Mouse (Mus musculus): ENCODE measurements around the gene Ubxn11.

Gene Ubxn11

GRCm38 (mm10) chr4:134101979-134102741 lies at the start of gene Ubxn11:
Gene Ubxn11, plus strand, starts transcription at chr4:134102570.
- peak; percentile 74 for DNase-seq (ENCODE audit: low spot score)

- no peak for DNase-seq (ENCODE audit: low spot score)
These were observed 48.8 kb upstream of the Ubxn11 start, which contains the start of gene Zfp683 for GRCm38 (mm10) chr4:134053538-134053937. Gene Zfp683, plus strand, starts transcription at chr4:134053838.

- no peak for DNase-seq (ENCODE audit: low spot score)
These were observed 44.1 kb upstream of the Ubxn11 start for GRCm38 (mm10) chr4:134058166-134058715.

- DNase-seq (ENCODE audit: low spot score) = no peak
These were observed 43.5 kb upstream of the Ubxn11 start for GRCm38 (mm10) chr4:134058908-134059307.

GRCm38 (mm10) chr4:134060135-134060865 lies 42.1 kb upstream of the Ubxn11 start, which contains the start of gene Crybg2:
Gene Crybg2, plus strand, starts transcription at chr4:134060815.
- no peak for DNase-seq (ENCODE audit: low spot score)

GRCm38 (mm10) chr4:134061166-134061830 lies 41.1 kb upstream of the Ubxn11 start:
- no peak for DNase-seq (ENCODE audit: low spot score)

- peak; percentile 32 for DNase-seq (ENCODE audit: low spot score)
These were observed 40.4 kb upstream of the Ubxn11 start for GRCm38 (mm10) chr4:134061944-134062446.

GRCm38 (mm10) chr4:134062561-134062960 lies 39.8 kb upstream of the Ubxn11 start:
- DNase-seq (ENCODE audit: low spot score) = no peak

GRCm38 (mm10) chr4:134065431-134066004 lies 36.9 kb upstream of the Ubxn11 start:
- peak; percentile 50 for DNase-seq (ENCODE audit: low spot score)

GRCm38 (mm10) chr4:134067383-134067782 lies 35.0 kb upstream of the Ubxn11 start:
- no peak for DNase-seq (ENCODE audit: low spot score)

- DNase-seq (ENCODE audit: low spot score) = peak; percentile 29
These were observed 34.4 kb upstream of the Ubxn11 start for GRCm38 (mm10) chr4:134067833-134068544.

GRCm38 (mm10) chr4:134068793-134069580 lies 33.4 kb upstream of the Ubxn11 start:
- no peak for DNase-seq (ENCODE audit: low spot score)

GRCm38 (mm10) chr4:134078694-134079093 lies 23.7 kb upstream of the Ubxn11 start:
- no peak for DNase-seq (ENCODE audit: low spot score)

- DNase-seq (ENCODE audit: low spot score) = no peak
These were observed 21.7 kb upstream of the Ubxn11 start for GRCm38 (mm10) chr4:134080674-134081073.

GRCm38 (mm10) chr4:134081730-134082386 lies 20.5 kb upstream of the Ubxn11 start:
- peak; percentile 63 for DNase-seq (ENCODE audit: low spot score)

- no peak for DNase-seq (ENCODE audit: low spot score)
These were observed 19.9 kb upstream of the Ubxn11 start for GRCm38 (mm10) chr4:134082460-134082859.

- DNase-seq (ENCODE audit: low spot score) = no peak
These were observed 17.4 kb upstream of the Ubxn11 start for GRCm38 (mm10) chr4:134084999-134085398.

- no peak for DNase-seq (ENCODE audit: low spot score)
These were observed 15.0 kb upstream of the Ubxn11 start for GRCm38 (mm10) chr4:134087412-134087811.

- no peak for DNase-seq (ENCODE audit: low spot score)
These were observed 13.3 kb upstream of the Ubxn11 start for GRCm38 (mm10) chr4:134089029-134089428.
